ENCODE assay signal across 11 mouse cellular contexts in the genomic region with DNA sequence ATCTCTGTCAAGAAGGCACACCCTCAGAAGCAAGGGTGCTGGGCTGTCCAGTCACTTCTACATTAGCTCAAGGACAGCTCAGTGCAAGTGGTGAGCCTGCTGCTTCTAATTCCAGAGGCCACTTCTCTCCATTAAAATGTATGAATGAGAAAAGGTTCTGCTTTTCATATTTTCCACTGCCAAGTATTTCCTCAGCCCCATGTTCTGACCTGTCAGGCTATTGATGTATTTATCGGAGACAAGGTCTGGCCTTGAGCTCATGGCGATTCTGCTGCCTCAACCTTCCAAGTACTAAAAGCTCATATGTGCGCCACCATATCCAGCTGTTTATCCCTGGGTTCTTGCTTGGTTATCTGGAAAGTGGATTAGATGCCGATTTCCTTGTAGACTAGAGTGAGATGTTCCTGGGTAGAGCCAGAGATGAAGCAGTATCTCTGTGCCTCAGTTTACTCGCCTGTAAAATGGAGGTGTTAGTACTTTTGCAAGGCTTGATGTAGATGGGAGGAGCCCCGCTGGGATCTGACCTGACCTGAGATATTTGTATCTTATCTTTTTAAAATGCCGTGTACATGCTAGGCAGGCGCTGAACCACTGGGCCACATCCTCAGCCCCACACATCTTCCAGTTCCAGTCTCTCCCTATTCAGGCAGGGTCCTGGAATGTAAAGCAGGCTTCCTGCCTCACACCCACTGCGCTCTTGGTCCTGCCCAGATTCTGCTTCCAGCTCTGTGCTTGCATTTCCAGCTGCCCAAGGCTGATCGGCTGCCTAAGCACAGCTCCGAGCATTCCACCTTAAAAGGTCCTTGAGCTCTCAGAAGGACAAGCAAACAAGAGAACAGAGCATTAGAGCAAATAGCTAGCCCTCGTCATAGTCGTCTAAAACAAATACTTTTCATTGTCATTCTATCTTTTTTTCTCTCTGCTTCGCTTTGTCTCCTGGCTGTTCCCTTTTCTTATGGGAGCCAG.
DNase-seq lines count a peak whose midpoint lies in the region; ATAC-seq and TF ChIP-seq lines count a peak whose summit lies in the region.
"Had no signal": no experiment of that assay in that cellular context is flagged by ENCODE, and none has a peak within 500 bp of the region (broad histone marks: within the 10 kb centered on the region; RNA-seq: fewer than 3 reads in every experiment).

No protein-coding gene starts in this region.

- no peak overlapping the region for H3K4me3 ChIP-seq in heart, embryonic 11.5 days (ENCODE audit: low read depth, low read length)
- no peak overlapping the region for H3K4me3 ChIP-seq in embryonic fibroblast, embryonic 13.5 days (ENCODE audit: insufficient read depth, low read length)
- no peak overlapping the region for H3K4me3 ChIP-seq in hindbrain, embryonic 16.5 days (ENCODE audit: low read length)
- H3K4me3 ChIP-seq: neural tube, embryonic 12.5 days had no signal

- ATAC-seq in heart, embryonic 11.5 days (replicated peaks; ENCODE audit: insufficient number of reproducible peaks, low FRiP score, low TSS enrichment), result no peak
- no peak for ATAC-seq in hindbrain, embryonic 16.5 days

- no peak overlapping the region for H3K27ac ChIP-seq in heart, embryonic 11.5 days (ENCODE audit: low read depth, low read length)
- peak overlapping the region; percentile 68 for H3K27ac ChIP-seq in embryonic fibroblast, embryonic 13.5 days (ENCODE audit: insufficient read depth, low read length)
- no peak overlapping the region for H3K27ac ChIP-seq in hindbrain, embryonic 16.5 days (ENCODE audit: low read depth, low read length)
- H3K27ac ChIP-seq: neural tube, embryonic 12.5 days had no signal

- H3K4me2 ChIP-seq in heart, embryonic 11.5 days, result peak overlapping the region; percentile 4; the same call in 1 of the 2 replicates
- no peak overlapping the region for H3K4me2 ChIP-seq in hindbrain, embryonic 16.5 days (ENCODE audit: low read length)
- H3K4me2 ChIP-seq: neural tube, embryonic 12.5 days had no signal

- no peak for DNase-seq in heart, adult 9 months (ENCODE audit: low spot score in 2 of 2)
- peak; percentile 29 for DNase-seq in ovary, adult 18-20 months (ENCODE audit: low spot score)
- no peak for DNase-seq in ovary, postnatal 14 days (ENCODE audit: low spot score)
- DNase-seq in retina, postnatal 1 day, result no peak
- no peak for DNase-seq in urinary bladder, adult 18-20 months (ENCODE audit: low spot score in 2 of 2)
- DNase-seq: cerebellum, adult 2 months; gastrocnemius, postnatal 36 days had no signal

- 53% methylated on average over 14 of the region's 14 CpGs for WGBS in heart, embryonic 11.5 days (ENCODE audit: insufficient replicate concordance)
- 65% methylated on average over 14 of the region's 14 CpGs for WGBS in hindbrain, embryonic 16.5 days

- no peak for TF ChIP-seq POLR2A in embryonic fibroblast, embryonic 13.5 days (IDR thresholded peaks at IDR 0.05; ENCODE audit: low read depth, low read length)

- H3K4me1 ChIP-seq in heart, embryonic 11.5 days (ENCODE audit: control insufficient read depth, insufficient read depth, low read length), result 0 out of 2 replicates have a peak, but pooled peaks cover 6% of the 10 kb centered on the region
- peaks cover 11% of the 10 kb centered on the region for H3K4me1 ChIP-seq in embryonic fibroblast, embryonic 13.5 days (ENCODE audit: control insufficient read depth, insufficient read depth, low read length)
- no peaks in the 10 kb centered on the region for H3K4me1 ChIP-seq in hindbrain, embryonic 16.5 days (ENCODE audit: control insufficient read depth, insufficient read depth, low read depth, low read length)
- H3K4me1 ChIP-seq: neural tube, embryonic 12.5 days had no signal

- TF ChIP-seq CTCF in embryonic fibroblast, embryonic 13.5 days (IDR thresholded peaks at IDR 0.05; ENCODE audit: borderline replicate concordance, insufficient read depth, low read length), result no peak

- no peaks in the 10 kb centered on the region for H3K36me3 ChIP-seq in heart, embryonic 11.5 days (ENCODE audit: control insufficient read depth, insufficient read depth, low read length)
- H3K36me3 ChIP-seq in hindbrain, embryonic 16.5 days (ENCODE audit: control insufficient read depth, insufficient read depth, low read length), result no peaks in the 10 kb centered on the region
- H3K36me3 ChIP-seq: neural tube, embryonic 12.5 days had no signal

- no peaks in the 10 kb centered on the region for H3K9me3 ChIP-seq in heart, embryonic 11.5 days (replicated peaks; ENCODE audit: control insufficient read depth, low read length)
- no peaks in the 10 kb centered on the region for H3K9me3 ChIP-seq in hindbrain, embryonic 16.5 days (ENCODE audit: control insufficient read depth, low read length)
- H3K9me3 ChIP-seq: neural tube, embryonic 12.5 days had no signal

- H3K27me3 ChIP-seq in heart, embryonic 11.5 days (ENCODE audit: control insufficient read depth, insufficient read depth, low read length), result no peaks in the 10 kb centered on the region
- H3K27me3 ChIP-seq in hindbrain, embryonic 16.5 days (replicated peaks; ENCODE audit: control insufficient read depth, insufficient read depth, low read length), result no peaks in the 10 kb centered on the region
- H3K27me3 ChIP-seq: neural tube, embryonic 12.5 days had no signal

- H3K9ac ChIP-seq in heart, embryonic 11.5 days (ENCODE audit: low read depth, low read length), result no peak overlapping the region
- H3K9ac ChIP-seq in hindbrain, embryonic 16.5 days (ENCODE audit: low read depth, low read length), result no peak overlapping the region
- H3K9ac ChIP-seq: neural tube, embryonic 12.5 days had no signal
